Mouse (Mus musculus) left cerebral cortex, postnatal 10 days (tissue): ENCODE measurements around the gene Mettl23. TPM values are rescaled to one million over a fixed set of nuclear protein-coding genes. Genes with fewer than 3 reads are reported as not detected.
"Not testable (repeated sequence)": the region's sequence is repeated elsewhere in the genome, so short reads cannot be mapped to it uniquely, and the experiment has no call there.

ENCODE experiments used
- DNase-seq, 2 experiments: peaks; one replicate each; pipeline ENCODE4 v3.0.0; 2021 to 2022; ENCODE audit warnings: low spot score in 2 of 2, mixed read lengths in 1 of 2; ENCODE audit errors: extremely low spot score in 1 of 2
- intact Hi-C: fragments of 180-260 bp; cut with DNase I; formaldehyde crosslinking; loops from one replicate; pipeline ENCODE4 v1.15.1; 2025
- total RNA-seq, 2 experiments: library from RNA; stranded (reverse); gene quantifications; 2 replicates each; pipeline ENCODE4 v1.2.3; 2021

Mettl23 gene
- total RNA-seq, 2 experiments from 2014 or later: 26.7 to 29.4 TPM

DNA sequence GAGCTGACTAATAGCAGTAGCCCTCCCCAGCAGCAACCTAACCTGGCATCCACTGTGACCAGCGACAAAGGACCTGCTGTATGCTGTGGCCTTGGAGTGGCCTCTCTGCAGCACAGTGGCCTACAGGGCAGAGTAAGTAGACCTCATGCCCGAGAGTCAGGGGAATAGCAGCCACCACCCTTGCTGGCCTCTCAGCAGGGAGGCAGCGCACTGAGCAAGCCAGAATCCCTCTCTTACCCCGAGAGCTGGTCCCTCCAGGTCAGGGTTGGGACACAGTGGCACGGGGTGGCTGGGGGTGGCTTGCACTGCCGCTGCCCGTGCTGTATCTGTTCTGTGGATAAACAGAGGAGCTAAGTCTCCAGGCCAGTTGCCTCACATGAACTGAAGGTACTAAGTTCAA, 3.5 kb upstream of the Mettl23 start:
- intact Hi-C loops: no loop called here
- no peak for DNase-seq

DNA sequence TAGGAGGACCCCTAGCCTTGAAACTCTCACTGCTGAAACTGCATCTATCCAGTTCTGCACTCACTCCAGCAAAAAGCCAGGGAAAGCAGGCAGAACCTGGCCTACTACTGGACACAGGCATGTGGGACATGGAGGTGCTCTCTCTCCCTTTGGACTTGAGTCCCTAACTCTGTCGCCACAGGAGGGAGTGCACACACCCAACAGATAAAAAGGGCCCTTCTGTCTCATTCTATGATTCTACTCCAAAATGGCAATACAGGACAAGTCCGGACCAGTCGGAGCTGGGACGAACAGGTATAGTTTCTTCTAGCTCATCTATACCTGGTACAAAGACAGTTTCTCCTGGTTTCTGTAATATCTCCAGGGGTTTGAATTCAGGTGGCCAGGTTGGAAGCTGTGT, 2.3 kb upstream of the Mettl23 start:
- intact Hi-C loops: no loop called here
- no peak for DNase-seq

- peak; percentile 46 to 86 for DNase-seq
- intact Hi-C loops: no loop called here
Measured at GRCm38 (mm10) chr11:116842531-116843260, 382 bp upstream of the Mettl23 start.

- no peak for DNase-seq
- intact Hi-C loops: no loop called here
Measured at GRCm38 (mm10) chr11:116846593-116847181, 3.6 kb downstream of the Mettl23 start.

- intact Hi-C loops: no loop called here
- DNase-seq: no peak
Measured at GRCm38 (mm10) chr11:116847187-116848085, 4.4 kb downstream of the Mettl23 start.

- intact Hi-C loops: no loop called here
- DNase-seq: no peak
Measured at GRCm38 (mm10) chr11:116848086-116848876, 5.2 kb downstream of the Mettl23 start.

DNA sequence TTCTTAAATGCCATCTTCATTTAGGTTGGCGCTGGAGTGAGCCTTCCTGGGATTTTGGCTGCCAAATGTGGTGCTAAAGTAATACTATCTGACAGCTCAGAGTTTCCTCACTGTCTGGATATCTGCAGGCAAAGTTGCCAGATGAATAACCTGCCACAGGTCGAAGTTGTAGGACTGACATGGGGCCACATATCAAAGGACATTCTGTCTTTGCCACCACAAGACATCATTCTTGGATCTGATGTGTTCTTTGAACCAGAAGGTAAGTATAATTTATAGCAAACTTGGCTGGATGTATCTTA, 5.8 kb downstream of the Mettl23 start:
- intact Hi-C loops, DNase-seq: not testable (repeated sequence)

DNA sequence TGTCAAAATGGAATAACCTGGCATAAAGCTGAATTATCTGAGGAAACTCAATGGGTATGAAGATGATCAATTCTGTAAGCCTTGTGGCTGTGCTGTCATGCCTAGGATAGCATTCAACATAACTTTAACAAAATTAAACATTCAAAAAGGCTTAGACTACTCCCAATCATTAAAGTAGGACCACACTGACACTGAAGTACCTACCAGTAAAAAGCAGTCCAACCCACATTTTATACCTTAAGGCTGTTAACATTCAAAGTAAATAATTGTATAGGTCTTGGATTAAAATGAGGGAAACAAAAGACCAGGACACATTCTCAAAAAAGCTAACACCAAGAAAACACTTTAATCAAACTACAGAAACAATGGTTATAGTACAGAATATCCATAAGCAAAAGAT, 6.5 kb downstream of the Mettl23 start:
- intact Hi-C loops: no loop called here
- DNase-seq: no peak

DNA sequence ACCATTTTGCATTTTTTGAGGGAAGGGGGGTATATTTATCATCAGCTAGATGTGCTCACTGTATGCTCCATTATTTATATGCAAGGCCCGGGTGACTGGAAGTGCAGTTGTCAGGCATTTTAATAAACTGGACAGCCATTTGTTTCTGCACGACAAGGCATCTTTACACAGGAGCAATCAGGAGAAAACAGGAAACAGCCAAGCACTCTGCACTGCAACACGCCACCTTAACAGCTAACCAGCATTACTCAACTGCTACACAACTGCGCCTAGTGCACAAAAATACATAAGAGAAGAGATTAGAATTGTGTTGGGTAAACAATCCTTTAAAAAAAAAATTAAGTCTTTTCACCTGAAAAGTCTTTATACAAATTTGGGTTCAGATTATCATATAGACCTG, 7.0 kb downstream of the Mettl23 start:
- intact Hi-C loops: no loop called here
- DNase-seq: no peak

GRCm38 (mm10) chr11:116850833-116851477, 7.9 kb downstream of the Mettl23 start:
- no peak for DNase-seq
- intact Hi-C loops: no loop called here

GRCm38 (mm10) chr11:116851576-116852290, 8.7 kb downstream of the Mettl23 start:
- intact Hi-C loops: no loop called here
- no peak for DNase-seq

GRCm38 (mm10) chr11:116852291-116852890, 9.3 kb downstream of the Mettl23 start, which contains the start of gene Mfsd11:
Gene Mfsd11 (plus strand): TSS chr11:116852440.
- DNase-seq: peak; percentile 51 to 92
- intact Hi-C loops: no loop called here

DNA sequence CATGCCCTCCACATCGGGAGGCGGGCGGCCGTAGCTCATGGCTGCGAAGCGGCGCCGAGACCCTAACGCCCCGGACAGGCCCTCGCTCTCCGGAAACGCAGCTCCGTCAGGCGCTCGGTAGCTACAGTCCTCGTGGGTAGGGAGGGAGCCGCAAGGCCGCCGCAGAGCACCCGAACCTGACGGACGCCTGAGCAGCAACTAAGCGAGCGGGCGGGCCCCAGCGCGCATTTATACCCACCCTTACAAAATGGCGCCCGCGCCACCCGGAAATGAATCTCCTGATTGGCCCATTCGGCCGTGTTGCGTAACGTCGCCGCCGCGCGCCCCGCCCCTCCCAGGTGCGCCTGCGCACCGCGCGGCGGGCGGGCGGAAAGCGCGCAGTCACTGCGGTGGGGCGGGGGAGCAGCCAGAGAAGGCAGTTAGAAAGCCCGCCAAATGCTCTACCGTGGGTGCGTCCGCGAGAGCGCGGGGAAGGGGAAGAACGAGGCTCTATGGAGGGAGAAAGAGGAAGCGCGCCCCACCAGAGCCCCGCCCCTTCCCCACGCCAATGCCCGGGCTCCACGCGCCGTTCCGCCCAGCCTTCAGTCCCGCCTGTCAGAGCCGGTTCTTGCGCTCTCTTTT, 9.9 kb downstream of the Mettl23 start, which contains the start of gene Srsf2:
Srsf2 (minus strand) TSS at position 204 of the 621 bp plus-strand sequence.
- intact Hi-C loops: no loop called here
- peak; percentile 96 to 97 for DNase-seq

- intact Hi-C loops: no loop called here
Measured at GRCm38 (mm10) chr11:116853512-116853928, 10.4 kb downstream of the Mettl23 start.

GRCm38 (mm10) chr11:116854279-116854678, 11.2 kb downstream of the Mettl23 start:
- intact Hi-C loops: no loop called here
- DNase-seq: no peak

More at GRCm38 (mm10) chr11:116853512-116853928, 10.4 kb downstream of the Mettl23 start:
- DNase-seq: peak; percentile 96 to 99

GRCm38 (mm10) chr11:116857183-116857850, 14.2 kb downstream of the Mettl23 start:
- DNase-seq: no peak
- intact Hi-C loops: no loop called here
